Mouse (Mus musculus): ENCODE measurements around the gene Plch2.

Plch2 gene

DNA sequence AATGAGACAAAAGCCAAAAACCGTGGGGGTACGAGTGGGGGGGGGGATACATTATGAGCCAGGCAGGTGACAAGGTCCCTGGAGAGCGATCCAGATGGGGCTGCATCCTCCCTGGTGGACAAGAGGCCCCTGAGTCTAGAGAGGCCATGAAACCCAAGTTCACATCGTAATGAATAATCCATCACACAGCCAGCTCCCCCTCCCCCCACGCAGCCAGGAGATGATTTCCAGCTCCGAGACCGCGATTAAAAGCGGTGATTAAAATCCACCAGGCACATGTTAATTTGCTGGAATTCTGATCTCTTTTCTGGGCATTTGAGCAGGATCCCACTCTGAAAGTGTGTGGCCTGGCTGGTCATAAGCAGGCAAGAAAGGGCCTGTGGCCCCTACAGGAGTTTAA is 35.8 kb downstream of the Plch2 start:
- DNase-seq (ENCODE audit: low spot score in 2 of 2), result no peak

DNA sequence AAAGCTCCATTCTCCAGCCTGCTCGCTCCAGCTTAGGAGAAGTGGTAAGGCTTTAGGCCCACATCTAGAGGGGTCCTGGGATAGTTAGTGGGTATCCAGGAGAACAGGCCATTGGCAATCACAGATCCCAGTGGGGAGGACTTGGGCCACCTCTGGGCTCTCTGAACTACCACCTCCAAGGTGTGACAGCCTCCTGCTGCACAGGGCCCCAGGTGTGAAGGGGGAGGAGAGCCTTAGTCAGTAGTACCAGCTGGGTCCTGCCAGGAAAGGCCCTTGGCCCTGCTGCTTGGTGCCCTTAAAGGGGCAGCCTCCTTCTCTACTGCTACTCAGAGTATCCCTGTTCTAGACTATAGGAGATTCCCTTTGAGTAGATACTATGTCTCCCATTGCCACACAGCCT is 36.4 kb downstream of the Plch2 start:
- DNase-seq (ENCODE audit: low spot score in 2 of 2), result no peak

DNA sequence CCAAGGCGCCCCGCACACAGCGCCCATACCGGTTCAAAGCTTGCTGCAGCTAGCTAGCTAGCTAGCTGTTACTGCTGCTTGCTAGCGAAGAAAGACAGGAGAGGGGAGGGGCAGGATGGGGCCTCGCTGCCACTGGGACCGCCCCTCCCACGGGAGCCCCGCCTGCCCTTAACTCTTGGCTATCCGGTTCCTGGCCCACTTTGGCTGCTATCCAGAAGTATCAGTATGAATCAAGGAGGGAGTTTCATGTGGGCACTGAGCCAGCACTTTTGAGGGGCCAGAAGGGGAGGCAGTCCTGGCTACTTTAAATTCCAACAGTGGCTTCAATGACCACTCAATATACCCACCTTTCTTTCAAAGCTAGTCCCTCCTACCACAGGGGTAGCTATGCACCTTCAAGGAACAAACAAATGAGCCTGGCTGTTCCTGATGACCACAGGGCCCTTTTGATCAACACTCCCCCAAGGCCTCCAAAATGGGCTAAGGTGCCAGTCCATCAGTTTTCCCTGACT is 37.2 kb downstream of the Plch2 start:
- DNase-seq (ENCODE audit: low spot score in 2 of 2), result no peak

DNA sequence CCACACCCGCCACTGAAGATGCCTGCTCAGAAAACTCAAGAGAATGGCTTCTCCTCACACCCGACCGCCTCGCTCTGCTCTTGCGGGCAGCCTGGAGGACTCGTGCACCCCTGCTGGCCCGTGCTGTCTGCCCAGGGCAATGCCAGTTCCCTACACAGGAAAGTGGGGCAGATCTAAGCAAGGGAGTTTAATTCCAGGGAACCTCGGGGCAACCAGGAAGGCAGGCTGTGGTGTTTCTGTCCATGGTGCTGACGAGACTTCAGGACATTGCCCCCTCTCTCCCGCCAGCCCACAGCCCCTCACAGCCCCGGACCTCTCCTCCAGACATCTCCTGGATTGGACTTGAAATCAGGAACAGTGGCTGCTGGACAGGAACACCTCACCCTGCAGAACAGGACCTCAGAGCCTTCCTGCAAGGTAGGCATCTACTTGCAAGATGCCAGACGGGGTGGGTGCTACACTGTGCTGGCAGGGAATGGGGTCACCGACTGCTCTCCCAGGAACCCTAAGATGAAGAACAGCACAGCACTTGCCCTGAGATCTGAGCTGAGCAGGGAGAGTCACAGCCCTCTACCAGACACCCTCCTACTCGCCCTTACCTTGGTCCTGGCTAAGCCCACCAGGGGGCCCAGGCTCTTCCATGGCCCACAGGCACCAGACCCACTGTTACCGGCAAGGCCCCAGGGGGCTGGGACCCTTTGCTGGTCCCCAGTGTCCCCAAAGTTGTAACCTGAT is 37.8 kb downstream of the Plch2 start:
- DNase-seq (ENCODE audit: low spot score in 2 of 2), result no peak

DNA sequence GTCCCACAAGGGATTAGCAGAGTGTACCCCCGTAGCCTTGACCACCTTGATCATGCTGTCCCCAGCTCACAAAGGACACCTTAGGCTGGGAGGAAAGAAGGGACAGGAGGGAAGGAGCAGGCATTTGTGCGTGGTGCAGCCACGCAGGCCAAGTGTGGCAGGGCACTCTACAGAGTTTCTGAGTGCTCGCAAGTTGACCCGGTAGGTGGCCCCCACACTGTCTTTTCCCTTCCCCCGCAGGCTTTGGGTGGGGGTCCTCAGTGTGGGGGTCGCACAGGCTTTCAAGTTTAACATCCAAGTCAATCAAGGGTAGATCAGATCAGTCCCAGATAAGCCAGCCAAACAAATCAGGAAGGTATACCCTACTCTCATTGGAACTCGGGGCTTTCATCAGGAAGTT is 38.5 kb downstream of the Plch2 start:
- no peak for DNase-seq (ENCODE audit: low spot score in 2 of 2)

DNA sequence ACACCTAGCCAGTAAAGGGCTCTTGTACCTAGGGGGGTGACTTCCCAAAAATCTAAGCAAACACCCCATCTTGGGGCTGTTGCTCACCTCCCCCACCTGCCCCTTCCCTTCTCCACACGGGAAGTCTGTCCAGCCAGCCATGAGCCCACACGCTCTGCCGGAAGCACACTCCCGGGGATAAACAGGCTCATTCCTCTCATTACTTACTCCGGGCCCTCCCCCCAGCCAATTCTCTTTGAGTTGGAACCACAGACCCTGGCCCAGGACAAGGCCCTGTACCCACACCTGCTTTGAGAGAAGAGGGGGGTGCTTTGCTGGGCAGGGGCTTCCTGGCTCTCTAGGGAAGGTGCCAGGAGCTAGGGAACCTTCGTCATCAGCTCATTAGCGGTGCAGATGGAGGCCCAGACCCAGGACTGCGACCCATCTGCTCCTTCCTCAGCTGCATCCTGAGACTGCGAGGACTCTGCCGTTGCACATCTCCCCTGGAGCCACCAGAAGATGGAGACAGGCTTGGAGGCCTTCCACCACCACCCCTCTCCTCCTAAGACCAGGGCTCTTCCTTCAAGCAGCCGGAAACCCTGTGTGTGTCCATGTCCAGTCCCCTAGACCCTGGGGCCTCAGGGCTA is 39.2 kb downstream of the Plch2 start:
- no peak for DNase-seq (ENCODE audit: low spot score in 2 of 2)

DNA sequence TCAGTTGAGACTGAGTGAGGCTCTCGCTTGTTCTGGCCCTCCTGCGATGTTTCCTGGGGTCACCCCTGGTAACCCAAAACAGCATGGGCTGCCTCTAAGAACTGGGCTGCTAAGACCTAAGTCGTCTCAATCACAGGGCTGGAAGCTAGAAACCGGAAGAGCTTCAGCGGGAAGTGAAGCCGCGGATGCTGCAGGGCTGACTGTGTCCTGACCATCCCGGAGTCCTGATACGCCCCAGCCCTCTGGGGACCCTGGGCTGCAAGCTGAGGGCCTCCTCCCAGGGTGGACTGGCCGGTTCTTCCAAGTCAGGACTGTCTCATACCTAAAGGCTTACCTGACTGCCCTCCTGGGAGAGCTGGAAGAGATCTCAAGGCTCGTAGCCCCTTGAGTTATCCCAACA is 39.8 kb downstream of the Plch2 start:
- DNase-seq (ENCODE audit: low spot score in 2 of 2), result no peak

DNA sequence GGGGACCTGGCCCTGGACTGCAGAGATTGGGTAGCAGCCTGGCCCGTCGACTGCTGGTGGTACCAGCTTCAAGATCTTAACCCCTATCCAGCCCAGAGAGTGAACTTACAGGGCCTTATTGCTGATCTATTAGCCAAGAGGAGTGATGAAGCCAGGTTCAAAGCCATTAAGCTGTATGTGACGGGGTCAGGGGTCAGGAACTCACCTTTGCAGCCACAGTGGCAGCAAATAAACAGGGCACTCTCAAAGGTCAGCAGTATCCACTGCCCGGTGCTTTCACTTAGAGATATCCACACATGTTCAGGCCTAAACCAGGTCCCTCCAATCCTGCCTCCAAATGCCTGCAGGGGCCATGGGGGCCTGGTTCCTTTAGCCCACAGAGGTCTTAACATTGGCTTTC is 41.0 kb downstream of the Plch2 start:
- no peak for DNase-seq (ENCODE audit: low spot score in 2 of 2)

DNA sequence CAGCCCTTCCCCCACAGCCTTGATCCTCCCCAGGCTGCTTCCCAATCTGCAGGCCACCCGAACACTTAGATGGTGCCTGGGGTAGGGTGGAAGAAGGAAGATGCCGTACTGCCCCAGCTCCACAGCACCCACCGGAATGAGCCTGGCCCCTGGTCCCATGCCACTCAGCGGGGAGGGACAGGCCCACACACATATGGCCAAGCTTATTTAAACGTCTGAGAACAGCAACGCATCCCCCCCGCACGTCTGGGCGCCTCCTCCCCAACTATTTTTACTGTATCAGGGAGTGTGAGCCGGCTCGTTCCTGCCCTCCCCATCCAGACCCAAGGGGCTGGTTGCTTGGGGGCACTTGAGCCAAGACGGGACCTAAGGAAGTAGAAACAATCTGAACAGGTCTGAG is 41.8 kb downstream of the Plch2 start:
- DNase-seq (ENCODE audit: low spot score in 2 of 2), result no peak

DNA sequence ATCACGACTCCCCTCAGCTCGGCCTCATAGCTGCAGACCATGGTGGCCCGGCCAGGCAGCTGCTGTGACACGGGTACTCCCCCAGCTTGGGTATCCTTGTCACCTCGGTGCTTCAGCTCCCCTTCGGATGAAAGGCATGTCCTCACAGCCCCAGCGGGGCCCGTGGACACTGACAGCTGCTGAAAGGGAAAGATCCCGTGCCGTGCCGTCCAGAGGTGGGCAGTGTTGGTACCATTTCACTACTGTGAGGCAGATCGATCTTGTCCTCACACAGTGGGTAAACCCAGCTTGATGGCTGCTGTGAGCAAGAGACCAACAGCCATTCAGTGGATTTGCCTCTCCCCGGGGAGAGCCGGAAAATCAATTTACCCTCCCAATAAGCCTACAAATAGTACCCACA is 42.3 kb downstream of the Plch2 start:
- no peak for DNase-seq (ENCODE audit: low spot score in 2 of 2)

DNA sequence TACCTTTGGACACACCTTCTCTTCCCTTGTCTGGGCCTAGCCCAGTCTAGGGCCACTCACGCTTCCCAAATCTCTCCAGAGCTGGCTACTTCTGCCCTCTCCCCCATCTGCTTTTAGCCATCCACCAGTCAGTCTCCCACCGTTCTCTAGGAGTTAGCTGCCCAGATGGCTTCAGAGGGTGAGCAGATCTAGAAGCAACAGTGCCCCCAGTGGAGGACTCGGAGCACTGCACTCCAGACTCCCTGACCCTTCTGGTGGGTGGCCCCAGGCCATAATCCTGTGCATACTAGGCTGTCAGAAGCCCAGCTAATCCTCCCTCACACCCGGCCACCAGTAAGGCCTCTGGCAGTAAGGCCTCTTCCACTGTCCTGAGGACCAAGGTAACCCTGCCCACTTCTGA is 43.8 kb downstream of the Plch2 start:
- peak; percentile 14 to 30 for DNase-seq (ENCODE audit: low spot score in 2 of 2)

DNA sequence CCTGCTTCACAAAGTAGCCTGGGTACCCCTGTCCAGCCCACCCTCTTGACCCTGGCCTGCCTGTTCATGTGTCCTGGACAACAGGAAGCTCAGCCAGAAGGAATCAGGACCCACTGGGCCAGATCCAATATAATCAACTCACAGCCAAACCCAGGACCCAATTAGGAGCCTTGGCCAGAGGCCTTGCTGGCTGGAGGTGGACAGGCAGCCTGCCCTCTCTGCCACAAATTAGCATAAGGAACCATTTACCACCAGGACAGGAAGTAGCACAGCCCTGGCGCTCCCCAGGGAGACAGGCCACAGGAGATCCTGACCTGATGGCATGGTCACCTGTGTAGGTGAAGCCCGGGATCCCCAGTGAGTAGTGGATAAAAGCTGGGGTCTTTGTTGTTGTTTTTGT is 44.5 kb downstream of the Plch2 start:
- DNase-seq (ENCODE audit: low spot score in 2 of 2), result no peak

DNA sequence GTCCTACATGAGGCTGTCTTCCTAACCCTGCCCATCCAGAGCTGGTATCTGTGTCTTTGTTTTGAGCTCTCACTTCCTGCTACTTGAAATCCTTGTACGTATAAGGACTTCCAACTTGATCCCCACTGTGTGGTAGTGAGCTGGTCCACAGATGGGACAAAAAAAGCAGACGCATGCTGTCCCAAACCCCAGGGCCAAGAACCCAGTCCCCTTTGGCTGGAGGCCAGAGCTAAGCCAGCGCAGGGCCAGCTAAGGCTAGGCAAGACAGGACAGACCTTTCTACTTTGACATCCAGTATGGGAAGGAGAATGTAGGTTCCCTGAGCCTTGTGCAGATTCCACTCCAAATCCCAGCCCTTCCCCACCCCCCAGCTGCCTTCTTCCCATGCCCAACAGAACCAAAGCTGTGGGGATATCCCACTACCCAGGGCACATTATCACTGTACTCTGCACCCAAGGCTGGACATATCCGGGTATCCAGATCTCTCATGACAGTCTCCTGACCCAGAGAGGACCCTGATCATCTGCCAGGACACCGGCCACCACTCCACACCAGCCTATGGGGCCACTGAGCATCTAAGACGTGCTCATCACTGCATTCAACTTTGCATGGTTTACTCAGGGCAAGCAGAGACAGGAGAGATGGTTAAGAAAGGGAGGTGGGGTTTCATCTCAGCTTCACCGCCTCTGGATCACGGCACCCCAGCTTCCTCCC is 45.1 kb downstream of the Plch2 start:
- no peak for DNase-seq (ENCODE audit: low spot score in 2 of 2)

DNA sequence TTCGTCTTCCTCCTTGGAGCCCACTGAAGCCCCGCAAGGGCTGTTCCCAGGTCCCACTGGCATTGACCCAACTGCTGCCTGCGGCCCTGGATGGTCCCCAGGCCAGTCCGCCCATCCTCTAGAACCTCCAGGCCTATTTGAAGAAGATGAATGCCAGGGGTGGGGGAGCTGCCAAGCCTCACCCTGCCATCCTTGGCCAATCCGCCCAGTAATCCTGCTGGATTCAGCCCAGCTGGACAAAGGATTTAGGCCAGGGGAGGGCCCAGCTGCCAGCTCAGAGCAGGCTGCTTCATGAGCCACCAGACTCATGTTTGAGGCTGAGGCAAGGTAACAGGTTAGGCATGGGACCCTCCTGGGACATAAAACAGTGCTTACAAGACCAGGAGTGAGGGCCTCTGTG is 45.7 kb downstream of the Plch2 start:
- peak; percentile 8 to 18 for DNase-seq (ENCODE audit: low spot score in 2 of 2)

DNA sequence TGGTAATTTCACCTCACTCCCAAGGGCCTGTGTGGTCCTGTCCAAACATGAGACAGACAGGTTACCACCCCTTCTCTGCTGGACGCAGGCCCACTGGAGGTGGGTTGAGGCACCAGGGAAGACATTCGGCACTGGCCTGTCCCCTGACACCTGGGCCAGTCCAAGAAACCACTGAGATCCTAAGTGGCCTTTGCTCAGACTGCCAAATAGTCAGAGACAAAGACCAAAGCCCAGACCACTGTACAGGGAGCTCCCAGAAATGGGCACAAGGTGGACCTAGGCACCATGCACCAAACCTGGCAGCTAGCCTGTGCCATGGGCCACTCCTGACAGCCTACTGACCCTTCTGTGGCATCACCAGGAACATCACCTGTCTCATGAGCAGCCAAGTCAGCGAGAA is 47.4 kb downstream of the Plch2 start:
- no peak for DNase-seq (ENCODE audit: low spot score in 2 of 2)

DNA sequence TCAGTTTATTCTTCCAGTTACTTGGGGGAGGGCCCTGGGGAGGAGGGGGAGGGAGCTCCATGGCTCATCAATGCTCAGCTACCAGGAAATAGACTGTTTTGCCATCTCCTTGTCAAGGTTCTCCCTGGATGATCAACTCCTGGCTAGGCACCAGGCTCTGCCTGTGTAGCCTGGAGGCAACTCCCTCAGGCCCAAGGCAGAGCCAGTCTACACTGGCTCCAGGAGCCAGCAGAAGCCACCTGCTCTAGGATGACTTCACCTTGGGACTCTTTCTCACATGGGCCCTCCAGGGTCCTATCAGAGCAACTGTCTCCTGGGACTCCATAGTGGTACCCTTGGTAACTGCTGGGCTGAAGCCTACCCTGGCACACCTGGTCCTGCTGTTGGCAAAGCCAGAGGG is 48.5 kb downstream of the Plch2 start:
- no peak for DNase-seq (ENCODE audit: low spot score in 2 of 2)

DNA sequence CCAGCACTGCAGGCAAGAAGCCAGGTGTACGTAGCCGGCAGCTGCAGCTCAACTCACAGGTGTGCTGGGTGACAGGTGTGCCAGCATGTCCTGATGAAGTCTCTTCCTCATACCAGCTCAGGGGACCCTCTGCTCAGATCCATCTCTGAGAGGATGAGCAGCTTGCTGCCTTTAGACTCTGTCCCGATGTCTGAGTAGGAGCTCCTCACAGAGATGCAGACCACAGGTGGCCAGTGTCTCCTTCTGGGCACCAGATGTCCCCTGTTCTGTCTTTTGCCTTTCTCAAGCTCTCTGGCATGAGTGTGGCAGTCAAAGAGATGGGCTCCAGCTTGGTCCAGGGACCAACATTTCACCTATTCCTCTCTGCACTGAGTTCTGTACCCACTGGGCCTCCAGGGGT is 48.9 kb downstream of the Plch2 start:
- no peak for DNase-seq (ENCODE audit: low spot score in 2 of 2)

DNA sequence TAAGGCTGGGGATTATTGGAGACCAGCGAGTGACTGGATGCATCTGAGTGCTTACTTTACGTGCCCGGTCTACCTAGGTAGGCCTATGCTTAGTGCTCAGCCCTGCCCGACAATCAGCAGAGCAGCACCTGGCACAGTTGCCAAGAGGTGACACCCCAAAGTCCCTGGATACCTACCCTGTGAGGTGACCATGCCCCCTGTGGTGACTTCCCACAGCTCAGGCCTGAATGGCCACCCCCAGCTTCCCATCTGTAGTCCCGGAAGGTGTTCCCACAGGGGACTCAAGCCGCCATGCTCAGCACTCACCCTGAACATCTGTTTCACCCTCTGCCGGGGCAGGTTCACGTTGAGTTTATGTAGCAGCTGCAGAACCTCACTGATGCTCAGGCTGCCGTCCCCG is 50.3 kb downstream of the Plch2 start:
- DNase-seq (ENCODE audit: low spot score in 2 of 2), result no peak

DNA sequence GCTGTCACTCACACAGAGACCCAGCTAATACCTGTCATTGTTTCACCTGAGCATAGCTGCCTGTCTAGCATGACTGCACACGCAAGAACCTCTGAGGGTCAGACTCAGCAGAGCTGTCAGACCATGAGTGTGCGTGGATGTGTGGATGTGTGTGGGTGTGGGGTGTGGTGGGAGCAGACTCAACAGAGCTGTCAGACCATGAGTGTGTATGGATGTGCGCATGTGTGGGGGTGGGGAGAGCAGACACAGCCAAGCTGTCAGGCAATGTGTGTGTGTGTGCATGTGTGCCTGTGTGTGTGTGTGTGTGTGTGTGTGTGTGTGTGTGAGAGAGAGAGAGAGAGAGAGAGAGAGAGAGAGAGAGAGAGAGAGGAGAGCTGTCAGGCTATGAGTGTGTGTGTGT is 51.3 kb downstream of the Plch2 start:
- no peak for DNase-seq (ENCODE audit: low spot score in 2 of 2)

DNA sequence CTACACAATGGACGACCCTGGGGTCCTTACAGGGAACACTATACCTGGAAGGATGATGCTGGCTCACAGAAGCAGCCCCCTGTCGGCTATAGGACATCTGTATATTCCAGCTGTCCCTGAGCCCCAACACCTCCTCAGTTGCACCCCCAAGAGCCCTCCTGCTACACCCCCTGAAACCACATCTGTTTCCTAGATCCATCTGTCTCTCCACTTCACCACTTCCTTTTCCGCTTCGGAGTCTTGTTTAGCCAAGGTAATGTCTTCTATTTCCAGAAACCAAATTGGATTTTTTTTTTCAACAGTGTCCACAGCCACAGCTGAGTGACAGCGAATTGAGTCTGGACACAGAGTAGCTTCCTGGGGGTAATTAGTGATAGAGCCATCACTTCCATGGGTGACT is 57.2 kb downstream of the Plch2 start:
- no peak for DNase-seq (ENCODE audit: low spot score in 2 of 2)

DNA sequence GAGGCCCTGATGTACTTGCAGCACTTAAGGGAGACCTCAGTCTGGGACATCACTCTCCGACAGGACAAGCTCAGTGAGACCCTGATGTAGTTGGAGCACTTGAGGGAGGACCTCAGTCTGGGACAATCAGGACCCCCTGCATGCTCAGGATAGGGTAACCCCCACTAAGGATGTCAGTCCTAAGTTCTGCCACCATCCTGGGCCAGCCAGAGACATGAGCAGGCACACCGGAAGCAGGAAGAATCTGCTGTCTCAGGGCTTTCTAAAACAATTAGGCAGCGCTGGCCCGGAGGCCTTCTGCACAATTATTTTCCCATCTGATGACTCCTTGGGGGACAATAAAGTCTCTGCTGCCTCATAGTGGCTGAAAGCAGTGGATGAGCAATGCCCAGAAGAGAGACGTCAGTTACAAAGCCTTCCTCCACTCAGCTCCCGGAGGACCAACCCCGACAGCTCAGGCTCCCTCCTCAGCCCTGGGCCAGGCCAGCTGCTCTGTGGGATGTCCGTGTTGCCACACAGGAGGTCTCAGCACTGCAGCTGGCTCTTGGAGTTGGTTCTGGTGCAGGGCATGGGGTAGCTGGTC is 59.9 kb downstream of the Plch2 start:
- peak in 1 of 2 experiments; percentile 24 for DNase-seq (ENCODE audit: low spot score in 2 of 2)

DNA sequence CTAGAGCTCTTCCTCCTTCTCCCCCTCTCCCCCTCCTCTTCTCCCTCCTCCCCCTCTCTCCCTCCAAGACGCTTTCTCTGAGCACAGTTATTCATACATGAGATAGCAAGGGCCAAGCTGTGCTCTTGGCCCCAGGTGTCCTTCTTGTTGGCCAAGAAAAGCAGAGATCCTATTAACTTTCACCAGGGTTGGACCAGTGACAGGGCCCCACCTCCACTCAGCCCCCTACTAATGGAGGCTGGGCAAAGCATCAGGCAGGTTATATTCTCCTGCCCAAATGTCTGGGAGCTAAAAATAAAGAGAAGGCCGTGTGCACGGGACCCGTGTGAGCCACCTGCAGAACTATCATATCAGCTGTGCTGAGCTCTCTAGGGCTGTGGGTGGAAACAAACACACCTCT is 61.7 kb downstream of the Plch2 start:
- DNase-seq (ENCODE audit: low spot score in 2 of 2), result no peak

DNA sequence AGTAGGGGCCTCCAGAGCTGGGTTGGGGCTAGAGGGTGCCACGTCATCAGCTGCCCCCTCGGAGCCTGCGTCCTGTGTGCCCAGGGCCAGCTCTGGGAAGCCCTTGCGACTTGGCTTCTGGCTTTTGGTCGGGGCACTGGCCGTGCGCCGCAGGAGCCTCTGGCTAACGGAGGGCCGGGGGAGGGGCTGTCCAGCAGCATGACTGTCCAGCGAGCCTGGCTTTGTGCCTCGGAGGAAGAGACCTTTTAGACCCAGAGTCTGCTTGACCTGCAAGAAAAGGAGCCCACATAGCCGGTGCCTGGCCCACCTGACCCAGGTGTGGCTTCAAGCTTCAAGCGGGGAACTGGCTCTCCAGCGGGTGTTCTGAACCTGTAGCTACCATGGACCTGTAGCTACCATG is 69.8 kb downstream of the Plch2 start:
- no peak for DNase-seq (ENCODE audit: low spot score in 2 of 2)
